Mouse (Mus musculus): ENCODE results near the gene Hsp90b1. TPM values are rescaled to one million over a fixed set of nuclear protein-coding genes. Genes with fewer than 3 reads are reported as not detected.

Gene Hsp90b1
- polyA plus RNA-seq, 1 experiment from 2014 or later: 301 TPM

- H3K9ac ChIP-seq (ENCODE audit: low read depth, low read length): peak overlapping the region; percentile 76; the same call in 1 of the 2 replicates
- peak overlapping the region; percentile 91 for H3K4me3 ChIP-seq (ENCODE audit: low read depth, low read length)
- no peak for ATAC-seq (ENCODE audit: low read depth)
- WGBS (ENCODE audit: insufficient replicate concordance): 64% methylated on average over 3 of the region's 3 CpGs
- no peaks in the 10 kb centered on the region for H3K27me3 ChIP-seq (ENCODE audit: control insufficient read depth, insufficient read depth, low read depth, low read length)
- H3K36me3 ChIP-seq (ENCODE audit: control insufficient read depth, insufficient read depth): peaks cover 10% of the 10 kb centered on the region; the same call in 1 of the 2 replicates
- H3K27ac ChIP-seq (ENCODE audit: low read length): no peak overlapping the region
- H3K4me1 ChIP-seq (ENCODE audit: control insufficient read depth, low read depth, low read length): peaks cover 28% of the 10 kb centered on the region
- peak overlapping the region; percentile 68 for H3K4me2 ChIP-seq (ENCODE audit: low read depth, low read length)
- no peaks in the 10 kb centered on the region for H3K9me3 ChIP-seq (replicated peaks; ENCODE audit: control insufficient read depth, low read length)
Measured at GRCm38 (mm10) chr10:86707134-86707533, 1.8 kb upstream of the Hsp90b1 start.

GRCm38 (mm10) chr10:86705922-86706752 is 828 bp upstream of the Hsp90b1 start:
- under 1% methylated on average over 33 of the region's 33 CpGs for WGBS (ENCODE audit: insufficient replicate concordance)
- ATAC-seq (ENCODE audit: low read depth): peak; percentile 71
- peaks cover 31% of the 10 kb centered on the region for H3K4me1 ChIP-seq (ENCODE audit: control insufficient read depth, low read depth, low read length)

GRCm38 (mm10) chr10:86704589-86705191 is 619 bp downstream of the Hsp90b1 start:
- ATAC-seq (ENCODE audit: low read depth): no peak
- peaks cover 25% of the 10 kb centered on the region for H3K36me3 ChIP-seq (ENCODE audit: control insufficient read depth, insufficient read depth)
- peak overlapping the region; percentile 91 for H3K9ac ChIP-seq (ENCODE audit: low read depth, low read length)
- no peaks in the 10 kb centered on the region for H3K27me3 ChIP-seq (ENCODE audit: control insufficient read depth, insufficient read depth, low read depth, low read length)
- peak overlapping the region; percentile 90 for H3K27ac ChIP-seq (ENCODE audit: low read length)
- H3K4me3 ChIP-seq (ENCODE audit: low read depth, low read length): peak overlapping the region; percentile 91
- peaks cover 38% of the 10 kb centered on the region for H3K4me1 ChIP-seq (ENCODE audit: control insufficient read depth, low read depth, low read length)
- WGBS (ENCODE audit: insufficient replicate concordance): under 1% methylated on average over 33 of the region's 33 CpGs
- no peaks in the 10 kb centered on the region for H3K9me3 ChIP-seq (replicated peaks; ENCODE audit: control insufficient read depth, low read length)
- peak overlapping the region; percentile 85 for H3K4me2 ChIP-seq (ENCODE audit: low read depth, low read length)

More at GRCm38 (mm10) chr10:86705922-86706752, 828 bp upstream of the Hsp90b1 start:
- Histone ChIP-seq H3K27ac (ENCODE audit: low read length) (peak overlapping the region; percentile 95), H3K9ac (ENCODE audit: low read depth, low read length) (peak overlapping the region; percentile 76), H3K4me3 (ENCODE audit: low read depth, low read length) (peak overlapping the region; percentile 91), H3K4me2 (ENCODE audit: low read depth, low read length) (peak overlapping the region; percentile 68), H3K27me3 (ENCODE audit: control insufficient read depth, insufficient read depth, low read depth, low read length) (no peaks in the 10 kb centered on the region), H3K9me3 (replicated peaks; ENCODE audit: control insufficient read depth, low read length) (no peaks in the 10 kb centered on the region), H3K36me3 (ENCODE audit: control insufficient read depth, insufficient read depth) (peaks cover 18% of the 10 kb centered on the region)

GRCm38 (mm10) chr10:86704141-86704540 is 1.2 kb downstream of the Hsp90b1 start:
- WGBS (ENCODE audit: insufficient replicate concordance): under 1% methylated on average over 8 of the region's 8 CpGs
- Histone ChIP-seq H3K4me3 (ENCODE audit: low read depth, low read length) (peak overlapping the region; percentile 91), H3K27me3 (ENCODE audit: control insufficient read depth, insufficient read depth, low read depth, low read length) (no peaks in the 10 kb centered on the region), H3K9me3 (replicated peaks; ENCODE audit: control insufficient read depth, low read length) (no peaks in the 10 kb centered on the region), H3K4me1 (ENCODE audit: control insufficient read depth, low read depth, low read length) (peaks cover 38% of the 10 kb centered on the region), H3K27ac (ENCODE audit: low read length) (peak overlapping the region; percentile 45; the same call in 1 of the 2 replicates), H3K9ac (ENCODE audit: low read depth, low read length) (peak overlapping the region; percentile 91), H3K4me2 (ENCODE audit: low read depth, low read length) (peak overlapping the region; percentile 85), H3K36me3 (ENCODE audit: control insufficient read depth, insufficient read depth) (peaks cover 25% of the 10 kb centered on the region)
- no peak for ATAC-seq (ENCODE audit: low read depth)

- H3K4me2 ChIP-seq (ENCODE audit: low read depth, low read length): peak overlapping the region; percentile 85
- no peaks in the 10 kb centered on the region for H3K27me3 ChIP-seq (ENCODE audit: control insufficient read depth, insufficient read depth, low read depth, low read length)
- peak overlapping the region; percentile 91 for H3K4me3 ChIP-seq (ENCODE audit: low read depth, low read length)
- no peak overlapping the region for H3K27ac ChIP-seq (ENCODE audit: low read length)
- H3K36me3 ChIP-seq (ENCODE audit: control insufficient read depth, insufficient read depth): peaks cover 29% of the 10 kb centered on the region
- no peaks in the 10 kb centered on the region for H3K9me3 ChIP-seq (replicated peaks; ENCODE audit: control insufficient read depth, low read length)
- ATAC-seq (ENCODE audit: low read depth): no peak
- H3K9ac ChIP-seq (ENCODE audit: low read depth, low read length): peak overlapping the region; percentile 91
- peaks cover 38% of the 10 kb centered on the region for H3K4me1 ChIP-seq (ENCODE audit: control insufficient read depth, low read depth, low read length)
- WGBS (ENCODE audit: insufficient replicate concordance): 50% methylated on average over 4 of the region's 4 CpGs
Measured at GRCm38 (mm10) chr10:86703375-86703774, 1.9 kb downstream of the Hsp90b1 start.

GRCm38 (mm10) chr10:86702312-86702920 is 2.9 kb downstream of the Hsp90b1 start:
- Histone ChIP-seq H3K36me3 (ENCODE audit: control insufficient read depth, insufficient read depth) (peaks cover 38% of the 10 kb centered on the region), H3K27ac (ENCODE audit: low read length) (no peak overlapping the region), H3K4me2 (ENCODE audit: low read depth, low read length) (0 out of 2 replicates have a peak overlapping the region, but pooled peaks have one; percentile 85), H3K4me1 (ENCODE audit: control insufficient read depth, low read depth, low read length) (peaks cover 34% of the 10 kb centered on the region), H3K9ac (ENCODE audit: low read depth, low read length) (no peak overlapping the region), H3K9me3 (replicated peaks; ENCODE audit: control insufficient read depth, low read length) (no peaks in the 10 kb centered on the region), H3K4me3 (ENCODE audit: low read depth, low read length) (no peak overlapping the region), H3K27me3 (ENCODE audit: control insufficient read depth, insufficient read depth, low read depth, low read length) (no peaks in the 10 kb centered on the region)
- ATAC-seq (ENCODE audit: low read depth): no peak
- 66% methylated on average over 4 of the region's 4 CpGs for WGBS (ENCODE audit: insufficient replicate concordance)

- H3K9ac ChIP-seq (ENCODE audit: low read depth, low read length): no peak overlapping the region
- H3K27ac ChIP-seq (ENCODE audit: low read length): no peak overlapping the region
- H3K4me2 ChIP-seq (ENCODE audit: low read depth, low read length): no peak overlapping the region
- no peak overlapping the region for H3K4me3 ChIP-seq (ENCODE audit: low read depth, low read length)
- peaks cover 42% of the 10 kb centered on the region for H3K36me3 ChIP-seq (ENCODE audit: control insufficient read depth, insufficient read depth)
- H3K27me3 ChIP-seq (ENCODE audit: control insufficient read depth, insufficient read depth, low read depth, low read length): no peaks in the 10 kb centered on the region
- no peak for ATAC-seq (ENCODE audit: low read depth)
- H3K4me1 ChIP-seq (ENCODE audit: control insufficient read depth, low read depth, low read length): peaks cover 27% of the 10 kb centered on the region
- H3K9me3 ChIP-seq (replicated peaks; ENCODE audit: control insufficient read depth, low read length): no peaks in the 10 kb centered on the region
- 37% methylated on average over 3 of the region's 3 CpGs for WGBS (ENCODE audit: insufficient replicate concordance)
Measured at GRCm38 (mm10) chr10:86700973-86701372, 4.3 kb downstream of the Hsp90b1 start.

GRCm38 (mm10) chr10:86700251-86700650 is 5.1 kb downstream of the Hsp90b1 start:
- 50% methylated on average over 3 of the region's 3 CpGs for WGBS (ENCODE audit: insufficient replicate concordance)
- Histone ChIP-seq H3K9me3 (replicated peaks; ENCODE audit: control insufficient read depth, low read length) (no peaks in the 10 kb centered on the region), H3K4me3 (ENCODE audit: low read depth, low read length) (no peak overlapping the region), H3K9ac (ENCODE audit: low read depth, low read length) (no peak overlapping the region), H3K4me1 (ENCODE audit: control insufficient read depth, low read depth, low read length) (peaks cover 27% of the 10 kb centered on the region), H3K27me3 (ENCODE audit: control insufficient read depth, insufficient read depth, low read depth, low read length) (no peaks in the 10 kb centered on the region), H3K27ac (ENCODE audit: low read length) (no peak overlapping the region), H3K36me3 (ENCODE audit: control insufficient read depth, insufficient read depth) (peaks cover 49% of the 10 kb centered on the region), H3K4me2 (ENCODE audit: low read depth, low read length) (0 out of 2 replicates have a peak overlapping the region, but pooled peaks have one; percentile 3)
- no peak for ATAC-seq (ENCODE audit: low read depth)
